Comparison of ENCODE assay signal across 8 mouse cellular contexts in genomic region chr12:112012511-112013270, GRCm38 (mm10). TPM values are rescaled to one million over a fixed set of nuclear protein-coding genes. Genes with fewer than 3 reads are reported as not detected.
A peak's percentile ranks its signal among the peaks of the same experiment; 100 is the strongest.
DNase-seq lines count a peak whose midpoint lies in the region; ATAC-seq lines count a peak whose summit lies in the region.

No protein-coding gene starts in this region.

- H3K4me2 ChIP-seq in heart, embryonic 11.5 days, result peak overlapping the region; percentile 52
- H3K4me2 ChIP-seq in embryonic facial prominence, embryonic 15.5 days (replicated peaks), result peak overlapping the region; percentile 25
- H3K4me2 ChIP-seq in kidney, embryonic 15.5 days, result peak overlapping the region; percentile 54
- H3K4me2 ChIP-seq in midbrain, embryonic 14.5 days (ENCODE audit: low read length), result peak overlapping the region; percentile 47

- H3K4me1 ChIP-seq in heart, embryonic 11.5 days (ENCODE audit: control insufficient read depth, insufficient read depth, low read length), result no peaks in the 10 kb centered on the region
- H3K4me1 ChIP-seq in embryonic facial prominence, embryonic 15.5 days, result 0 out of 2 replicates have a peak, but pooled peaks cover 3% of the 10 kb centered on the region
- H3K4me1 ChIP-seq in kidney, embryonic 15.5 days, result peaks cover 14% of the 10 kb centered on the region
- H3K4me1 ChIP-seq in midbrain, embryonic 14.5 days (ENCODE audit: control insufficient read depth, insufficient read depth, low read length), result no peaks in the 10 kb centered on the region

- no peaks in the 10 kb centered on the region for H3K9me3 ChIP-seq in heart, embryonic 11.5 days (replicated peaks; ENCODE audit: control insufficient read depth, low read length)
- H3K9me3 ChIP-seq in embryonic facial prominence, embryonic 15.5 days (replicated peaks), result no peaks in the 10 kb centered on the region
- no peaks in the 10 kb centered on the region for H3K9me3 ChIP-seq in kidney, embryonic 15.5 days (replicated peaks)
- H3K9me3 ChIP-seq in midbrain, embryonic 14.5 days (ENCODE audit: control insufficient read depth, low read length), result no peaks in the 10 kb centered on the region

- H3K36me3 ChIP-seq in heart, embryonic 11.5 days (ENCODE audit: control insufficient read depth, insufficient read depth, low read length), result no peaks in the 10 kb centered on the region
- no peaks in the 10 kb centered on the region for H3K36me3 ChIP-seq in embryonic facial prominence, embryonic 15.5 days
- H3K36me3 ChIP-seq in kidney, embryonic 15.5 days, result no peaks in the 10 kb centered on the region
- H3K36me3 ChIP-seq in midbrain, embryonic 14.5 days (ENCODE audit: control insufficient read depth, insufficient read depth, low read length), result no peaks in the 10 kb centered on the region

- WGBS in heart, embryonic 11.5 days (ENCODE audit: insufficient replicate concordance), result 38% methylated on average over 12 of the region's 12 CpGs
- WGBS in embryonic facial prominence, embryonic 15.5 days, result 31% methylated on average over 12 of the region's 12 CpGs
- 28% methylated on average over 12 of the region's 12 CpGs for WGBS in kidney, embryonic 15.5 days
- WGBS in midbrain, embryonic 14.5 days, result 12% methylated on average over 12 of the region's 12 CpGs

- no peak overlapping the region for H3K9ac ChIP-seq in heart, embryonic 11.5 days (ENCODE audit: low read depth, low read length)
- H3K9ac ChIP-seq in embryonic facial prominence, embryonic 15.5 days, result no peak overlapping the region
- 0 out of 2 replicates have a peak overlapping the region, but pooled peaks have one; percentile 15 for H3K9ac ChIP-seq in kidney, embryonic 15.5 days
- H3K9ac ChIP-seq in midbrain, embryonic 14.5 days (replicated peaks; ENCODE audit: low read length), result no peak overlapping the region

- peak overlapping the region; percentile 10; the same call in 1 of the 2 replicates for H3K4me3 ChIP-seq in heart, embryonic 11.5 days (ENCODE audit: low read depth, low read length)
- peak overlapping the region; percentile 15; the same call in 1 of the 2 replicates for H3K4me3 ChIP-seq in embryonic facial prominence, embryonic 15.5 days (replicated peaks)
- peak overlapping the region; percentile 27 for H3K4me3 ChIP-seq in kidney, embryonic 15.5 days (replicated peaks)
- H3K4me3 ChIP-seq in midbrain, embryonic 14.5 days (replicated peaks; ENCODE audit: low read depth, low read length), result peak overlapping the region; percentile 12; the same call in 1 of the 2 replicates

- no peaks in the 10 kb centered on the region for H3K27me3 ChIP-seq in heart, embryonic 11.5 days (ENCODE audit: control insufficient read depth, insufficient read depth, low read length)
- H3K27me3 ChIP-seq in embryonic facial prominence, embryonic 15.5 days, result no peaks in the 10 kb centered on the region
- H3K27me3 ChIP-seq in kidney, embryonic 15.5 days, result no peaks in the 10 kb centered on the region
- no peaks in the 10 kb centered on the region for H3K27me3 ChIP-seq in midbrain, embryonic 14.5 days (ENCODE audit: control insufficient read depth, insufficient read depth, low read length)

- ATAC-seq in heart, embryonic 11.5 days (replicated peaks; ENCODE audit: insufficient number of reproducible peaks, low FRiP score, low TSS enrichment), result no peak
- ATAC-seq in embryonic facial prominence, embryonic 15.5 days (ENCODE audit: insufficient number of reproducible peaks, low FRiP score, low TSS enrichment, low read depth), result peak; percentile 75
- ATAC-seq in kidney, embryonic 15.5 days (replicated peaks; ENCODE audit: low FRiP score), result peak; percentile 96
- peak; percentile 86 for ATAC-seq in midbrain, embryonic 14.5 days (ENCODE audit: low FRiP score, low TSS enrichment)

- DNase-seq in heart, adult 18-20 months, result no peak
- DNase-seq in midbrain, embryonic 14.5 days, result peak; percentile 62
- no peak for DNase-seq in spleen, postnatal 36 days (ENCODE audit: low spot score in 2 of 2)
- no peak for DNase-seq in gastrocnemius, postnatal 25 days
- DNase-seq in urinary bladder, postnatal 14 days (ENCODE audit: low spot score), result no peak

- H3K27ac ChIP-seq in heart, embryonic 11.5 days (ENCODE audit: low read depth, low read length), result no peak overlapping the region
- H3K27ac ChIP-seq in embryonic facial prominence, embryonic 15.5 days (replicated peaks), result no peak overlapping the region; the same call in 1 of the 2 replicates
- H3K27ac ChIP-seq in kidney, embryonic 15.5 days, result peak overlapping the region; percentile 84
- peak overlapping the region; percentile 5; the same call in 1 of the 2 replicates for H3K27ac ChIP-seq in midbrain, embryonic 14.5 days (replicated peaks; ENCODE audit: low read depth, low read length)

RNA-seq across cellular contexts. Expression of gene Rd3l, which starts 31.6 kb away (rescaled TPM):
- polyA plus RNA-seq in heart, embryonic 11.5 days (2014; fragmentation: Nextera tagmentation; extraction: Ambion mirVana), result 1.2 and 1.5 TPM in 2 replicates
- under 1 TPM; 0.30 to 0.49 TPM for total RNA-seq in heart, adult 18-20 months (2021)
- polyA plus RNA-seq in embryonic facial prominence, embryonic 15.5 days (2015; fragmentation: Nextera tagmentation; extraction: Ambion mirVana), result not detected in 2 replicates
- polyA plus RNA-seq in kidney, embryonic 15.5 days (2015; fragmentation: Nextera tagmentation; extraction: Ambion mirVana), result not detected in 2 replicates
- polyA plus RNA-seq in midbrain, embryonic 14.5 days (2014; fragmentation: Nextera tagmentation; extraction: Ambion mirVana), result not detected in 2 replicates
- not detected for total RNA-seq in gastrocnemius, postnatal 25 days (2021)

RNA-seq across cellular contexts. Expression of gene Tdrd9, which starts 41.3 kb away (rescaled TPM):
- 0.23 and 0.31 TPM in 2 replicates for polyA plus RNA-seq in heart, embryonic 11.5 days (2014; fragmentation: Nextera tagmentation; extraction: Ambion mirVana)
- under 1 TPM; 0.22 to 0.54 TPM for total RNA-seq in heart, adult 18-20 months (2021)
- polyA plus RNA-seq in embryonic facial prominence, embryonic 15.5 days (2015; fragmentation: Nextera tagmentation; extraction: Ambion mirVana), result 0.41 and 0.46 TPM in 2 replicates
- polyA plus RNA-seq in kidney, embryonic 15.5 days (2015; fragmentation: Nextera tagmentation; extraction: Ambion mirVana), result 0.47 and 0.57 TPM in 2 replicates
- polyA plus RNA-seq in midbrain, embryonic 14.5 days (2014; fragmentation: Nextera tagmentation; extraction: Ambion mirVana), result 0.42 and 0.46 TPM in 2 replicates
- total RNA-seq in gastrocnemius, postnatal 25 days (2021), result under 1 TPM; 0.08 to 0.46 TPM

RNA-seq across cellular contexts. Expression of gene Atp5mpl, which starts 45.9 kb away (rescaled TPM):
- 1,282 and 1,314 TPM in 2 replicates for polyA plus RNA-seq in heart, embryonic 11.5 days (2014; fragmentation: Nextera tagmentation; extraction: Ambion mirVana)
- 1,000 to 10,000 TPM; 1,322 to 1,486 TPM for total RNA-seq in heart, adult 18-20 months (2021)
- polyA plus RNA-seq in embryonic facial prominence, embryonic 15.5 days (2015; fragmentation: Nextera tagmentation; extraction: Ambion mirVana), result 574 and 621 TPM in 2 replicates
- 785 and 879 TPM in 2 replicates for polyA plus RNA-seq in kidney, embryonic 15.5 days (2015; fragmentation: Nextera tagmentation; extraction: Ambion mirVana)
- polyA plus RNA-seq in midbrain, embryonic 14.5 days (2014; fragmentation: Nextera tagmentation; extraction: Ambion mirVana), result 644 and 890 TPM in 2 replicates
- total RNA-seq in gastrocnemius, postnatal 25 days (2021), result 100 to 1,000 TPM; 775 to 816 TPM

Comparison
In these comparisons a context has a peak if more than half of its experiments do, and no peak if none do; other contexts are left out.
1. H3K27ac ChIP-seq: peak in kidney, embryonic 15.5 days (single experiment) and midbrain, embryonic 14.5 days (single experiment); none in heart, embryonic 11.5 days (single experiment) and embryonic facial prominence, embryonic 15.5 days (single experiment).
2. Peak in every context shown above with its lines, with median percentiles within 50 percentile points of each other: H3K4me2 ChIP-seq and H3K4me3 ChIP-seq.